Mouse (Mus musculus): ENCODE measurements at regions not wholly inside any gene's neighbourhood (a gene's known extent, or its start where the extent isn't known, plus 50 kb on each side); places are given as distances from the start of the nearest gene placed in this dataset.
A peak's percentile ranks its signal among the peaks of the same experiment; 100 is the strongest.

- intact Hi-C loops (cut with DNase I), result no loop called here
- no peak for DNase-seq (ENCODE audit: low spot score in 2 of 2)
These were observed 224.7 kb upstream of the Actbl2 start for GRCm38 (mm10) chr13:111030111-111030510.

GRCm38 (mm10) chr13:111031633-111032032 lies 223.2 kb upstream of the Actbl2 start:
- DNase-seq (ENCODE audit: low spot score in 2 of 2), result no peak
- intact Hi-C loops (cut with DNase I), result no loop called here

- no peak for DNase-seq (ENCODE audit: low spot score in 2 of 2)
- intact Hi-C loops (cut with DNase I), result loop anchor here (10.0 kb wide), 1 partner anchor 191 kb away; no protein-coding TSS in a partner anchor
These were observed 211.2 kb upstream of the Actbl2 start for GRCm38 (mm10) chr13:111043637-111044036.

GRCm38 (mm10) chr13:111044328-111045002 lies 210.3 kb upstream of the Actbl2 start:
- intact Hi-C loops (cut with DNase I), result loop anchor here (10.0 kb wide), 1 partner anchor 190 kb away; no protein-coding TSS in a partner anchor
- DNase-seq (ENCODE audit: low spot score in 2 of 2), result peak; percentile 71 to 86

- DNase-seq (ENCODE audit: low spot score in 2 of 2), result no peak
- intact Hi-C loops (cut with DNase I), result no loop called here
These were observed 204.7 kb upstream of the Actbl2 start for GRCm38 (mm10) chr13:111050097-111050496.

- no peak for DNase-seq (ENCODE audit: low spot score in 2 of 2)
- intact Hi-C loops (cut with DNase I), result no loop called here
These were observed 199.0 kb upstream of the Actbl2 start for GRCm38 (mm10) chr13:111055817-111056216.

GRCm38 (mm10) chr13:111087753-111088152 lies 167.1 kb upstream of the Actbl2 start:
- intact Hi-C loops (cut with DNase I), result no loop called here
- DNase-seq (ENCODE audit: low spot score in 2 of 2), result peak in 1 of 2 experiments; percentile 5

- intact Hi-C loops (cut with DNase I), result loop anchor here (5.0 kb wide), 1 partner anchor 704 kb away; no protein-coding TSS in a partner anchor
These were observed 158.7 kb upstream of the Actbl2 start for GRCm38 (mm10) chr13:111096071-111096470.

GRCm38 (mm10) chr13:111097336-111097735 lies 157.5 kb upstream of the Actbl2 start:
- intact Hi-C loops (cut with DNase I), result loop anchor here (5.0 kb wide), 1 partner anchor 705 kb away; no protein-coding TSS in a partner anchor
- peak; percentile 55 to 69 for DNase-seq (ENCODE audit: low spot score in 2 of 2)

More at GRCm38 (mm10) chr13:111096071-111096470, 158.7 kb upstream of the Actbl2 start:
- peak; percentile 30 to 31 for DNase-seq (ENCODE audit: low spot score in 2 of 2)

GRCm38 (mm10) chr13:111098738-111099137 lies 156.1 kb upstream of the Actbl2 start:
- no peak for DNase-seq (ENCODE audit: low spot score in 2 of 2)
- intact Hi-C loops (cut with DNase I), result loop anchor here (5.0 kb wide), 1 partner anchor 706 kb away; no protein-coding TSS in a partner anchor

- peak; percentile 36 to 55 for DNase-seq (ENCODE audit: low spot score in 2 of 2)
- intact Hi-C loops (cut with DNase I), result loop anchor here (5.0 kb wide), 1 partner anchor 707 kb away; no protein-coding TSS in a partner anchor
These were observed 155.6 kb upstream of the Actbl2 start for GRCm38 (mm10) chr13:111099252-111099651.

- no peak for DNase-seq (ENCODE audit: low spot score in 2 of 2)
- intact Hi-C loops (cut with DNase I), result no loop called here
These were observed 154.4 kb upstream of the Actbl2 start for GRCm38 (mm10) chr13:111100448-111100847.

GRCm38 (mm10) chr13:111104567-111105219 lies 150.1 kb upstream of the Actbl2 start:
- DNase-seq (ENCODE audit: low spot score in 2 of 2), result no peak

GRCm38 (mm10) chr13:111131108-111131507 lies 123.7 kb upstream of the Actbl2 start:
- no peak for DNase-seq (ENCODE audit: low spot score in 2 of 2)
- intact Hi-C loops (cut with DNase I), result no loop called here

More at GRCm38 (mm10) chr13:111104567-111105219, 150.1 kb upstream of the Actbl2 start:
- intact Hi-C loops (cut with DNase I), result no loop called here

GRCm38 (mm10) chr13:111136392-111136791 lies 118.4 kb upstream of the Actbl2 start:
- intact Hi-C loops (cut with DNase I), result no loop called here
- DNase-seq (ENCODE audit: low spot score in 2 of 2), result peak in 1 of 2 experiments; percentile 2

GRCm38 (mm10) chr13:111142757-111143420 lies 111.9 kb upstream of the Actbl2 start:
- intact Hi-C loops (cut with DNase I), result no loop called here
- DNase-seq (ENCODE audit: low spot score in 2 of 2), result no peak

GRCm38 (mm10) chr13:111144721-111145120 lies 110.1 kb upstream of the Actbl2 start:
- intact Hi-C loops (cut with DNase I), result no loop called here
- DNase-seq (ENCODE audit: low spot score in 2 of 2), result peak in 1 of 2 experiments; percentile 14

GRCm38 (mm10) chr13:111157921-111158638 lies 96.7 kb upstream of the Actbl2 start:
- intact Hi-C loops (cut with DNase I), result no loop called here
- no peak for DNase-seq (ENCODE audit: low spot score in 2 of 2)

GRCm38 (mm10) chr13:111159498-111159897 lies 95.3 kb upstream of the Actbl2 start:
- intact Hi-C loops (cut with DNase I), result no loop called here
- no peak for DNase-seq (ENCODE audit: low spot score in 2 of 2)

Data from left cerebral cortex, postnatal 14 days (tissue).